Mouse (Mus musculus) ES-E14 (cell line): ENCODE measurements around the gene Madcam1. TPM values are rescaled to one million over a fixed set of nuclear protein-coding genes. Genes with fewer than 3 reads are reported as not detected.

Experiments
- DNase-seq: peaks from one replicate; pipeline ENCODE4 v3.0.0-alpha.2; 2013; ENCODE audit warnings: low read depth, low spot score
- H3K27ac ChIP-seq: 2 replicates; pipeline ENCODE4 v1.5.1; 2012; ENCODE audit warnings: low read depth, mild to moderate bottlenecking, low read length, moderate library complexity, mixed read lengths; ENCODE audit not compliant: poor library complexity, insufficient read depth, severe bottlenecking
- H3K36me3 ChIP-seq: 2 replicates; pipeline ENCODE4 v1.6.1; 2012; ENCODE audit warnings: mild to moderate bottlenecking, low read length, moderate library complexity, mixed read lengths; ENCODE audit not compliant: control insufficient read depth, poor library complexity, insufficient read depth, severe bottlenecking
- H3K4me1 ChIP-seq, 2 experiments: fragments of 150-350 bp in 1 of 2; sonication (generic) in 1 of 2; 2 replicates each; pipeline ENCODE4 v1.6.1; 2012; ENCODE audit warnings: low read length in 2 of 2, mild to moderate bottlenecking in 1 of 2, mixed read lengths in 1 of 2; ENCODE audit not compliant: control insufficient read depth in 2 of 2, insufficient read depth in 2 of 2, poor library complexity in 1 of 2
- H3K4me3 ChIP-seq, 2 experiments: fragments of 150-350 bp in 1 of 2; sonication (generic) in 1 of 2; 2 replicates each; pipeline ENCODE4 v1.5.1; 2012; ENCODE audit warnings: low read length in 2 of 2, low read depth in 1 of 2, mild to moderate bottlenecking in 1 of 2, mixed read lengths in 1 of 2; ENCODE audit not compliant: insufficient read depth in 1 of 2, poor library complexity in 1 of 2, severe bottlenecking in 1 of 2
- H3K9ac ChIP-seq: 2 replicates; pipeline ENCODE4 v1.6.1; 2012; ENCODE audit warnings: low read depth, mild to moderate bottlenecking, low read length, mixed read lengths; ENCODE audit not compliant: poor library complexity, insufficient read depth, severe bottlenecking
- H3K9me3 ChIP-seq: fragments of 150-350 bp; sonication (generic); 2 replicates; pipeline ENCODE4 v1.6.1; 2012; ENCODE audit warnings: low read depth, mild to moderate bottlenecking, low read length; ENCODE audit not compliant: control insufficient read depth, insufficient read depth
- CHD2 ChIP-seq: IDR thresholded peaks from 2 replicates; pipeline ENCODE4 v1.6.1; 2014; ENCODE audit warnings: mild to moderate bottlenecking, low read depth, low read length, inconsistent platforms
- HCFC1 ChIP-seq: IDR thresholded peaks from 2 replicates; pipeline ENCODE4 v1.6.1; 2012; ENCODE audit warnings: low read length, inconsistent platforms, borderline replicate concordance; ENCODE audit not compliant: insufficient read depth
- MAFK ChIP-seq: IDR thresholded peaks from 2 replicates; pipeline ENCODE4 v1.6.1; 2014; ENCODE audit warnings: mild to moderate bottlenecking, low read depth, low read length, inconsistent platforms; ENCODE audit not compliant: insufficient read depth
- ZC3H11A ChIP-seq: IDR thresholded peaks from 2 replicates; pipeline ENCODE4 v1.6.1; 2012; ENCODE audit warnings: low read depth, mild to moderate bottlenecking, inconsistent platforms, low read length, borderline replicate concordance
- ZNF384 ChIP-seq: IDR thresholded peaks from 2 replicates; pipeline ENCODE4 v1.6.1; 2012; ENCODE audit warnings: low read depth, low read length, inconsistent platforms
- in situ Hi-C, 2 experiments: fragments of 600-800 bp; cut with MboI; formaldehyde crosslinking; loops; one replicate each; pipeline ENCODE4 v1.15.1; 2025; ENCODE audit warnings: low sequenced_read_pairs in 2 of 2, inconsistent platforms in 1 of 2; ENCODE audit not compliant: unreplicated experiment in 2 of 2
- total RNA-seq: library from RNA; depleted of rRNA; stranded (reverse); fragments of 300-350 nt; gene quantifications from 2 replicates; pipeline ENCODE4 v1.2.3, GENCODE M21; 2012

Madcam1 gene
- total RNA-seq, 1 experiment: 2.7 TPM

DNA sequence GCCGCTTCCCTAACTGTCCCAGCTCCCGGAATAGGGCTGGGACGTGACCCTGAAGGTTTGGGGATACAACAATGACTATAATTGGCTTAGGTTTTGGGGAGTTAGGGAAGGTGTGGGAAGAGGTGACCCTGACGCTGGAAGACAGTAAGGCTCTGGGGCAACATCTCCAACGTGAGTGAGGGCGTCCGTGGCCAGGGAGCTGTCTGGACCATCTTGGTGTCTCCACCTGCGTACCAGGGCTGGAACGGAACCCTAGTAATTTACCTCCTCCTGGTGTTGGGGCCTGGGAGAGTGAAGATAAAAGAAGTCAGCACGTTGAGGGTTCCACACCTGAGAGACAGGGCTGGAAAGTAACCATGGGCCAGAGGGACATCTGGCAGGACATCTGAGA, 40.6 kb downstream of the Madcam1 start:
- TF ChIP-seq HCFC1 (no peak), ZNF384 (no peak), MAFK (no peak), ZC3H11A (no peak), CHD2 (no peak)
- Histone ChIP-seq H3K36me3 (peaks cover 26% of the 10 kb centered on the region), H3K27ac (no peak overlapping the region), H3K9ac (peak overlapping the region; percentile 93), H3K4me1 (peaks cover 9 to 23% of the 10 kb centered on the region in 2 experiments; a peak in 3 of 4 replicates), H3K4me3 (peak overlapping the region; percentile 84 to 98), H3K9me3 (no peaks in the 10 kb centered on the region)
- DNase-seq: no peak
- in situ Hi-C loops: no loop called here

DNA sequence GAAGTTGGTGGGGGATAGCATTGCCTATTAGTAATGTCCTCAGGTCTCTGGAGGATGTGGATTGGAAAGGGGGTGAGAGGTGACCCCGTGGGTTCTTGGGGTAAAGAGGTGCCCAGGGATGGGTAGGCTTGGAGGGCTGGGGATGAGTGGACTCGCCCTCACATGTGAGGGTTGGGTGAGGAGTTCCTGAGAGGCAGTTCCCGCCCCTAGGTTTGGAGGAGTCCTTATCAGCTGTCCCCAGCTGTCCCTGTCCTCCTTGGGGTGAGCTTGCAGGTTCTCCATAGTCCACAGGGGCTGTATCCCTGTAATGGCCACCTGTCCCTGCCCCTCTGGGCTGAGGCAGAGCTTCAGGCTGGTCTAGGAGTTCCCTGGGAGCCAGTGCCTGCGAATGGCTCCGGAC, 41.6 kb downstream of the Madcam1 start:
- H3K9me3 ChIP-seq: no peaks in the 10 kb centered on the region
- peak overlapping the region; percentile 44 for H3K9ac ChIP-seq
- H3K4me1 ChIP-seq: peaks cover 9 to 22% of the 10 kb centered on the region in 2 experiments; a peak in 3 of 4 replicates
- H3K4me3 ChIP-seq: peak overlapping the region; percentile 5 to 15; a peak in 1 of 4 replicates
- H3K36me3 ChIP-seq: peaks cover 35% of the 10 kb centered on the region
- no peak for TF ChIP-seq ZNF384
- no peak for TF ChIP-seq HCFC1
- no peak for TF ChIP-seq ZC3H11A
- no peak for TF ChIP-seq MAFK
- no peak for TF ChIP-seq CHD2
- DNase-seq: no peak
- in situ Hi-C loops: no loop called here
- H3K27ac ChIP-seq: no peak overlapping the region

DNA sequence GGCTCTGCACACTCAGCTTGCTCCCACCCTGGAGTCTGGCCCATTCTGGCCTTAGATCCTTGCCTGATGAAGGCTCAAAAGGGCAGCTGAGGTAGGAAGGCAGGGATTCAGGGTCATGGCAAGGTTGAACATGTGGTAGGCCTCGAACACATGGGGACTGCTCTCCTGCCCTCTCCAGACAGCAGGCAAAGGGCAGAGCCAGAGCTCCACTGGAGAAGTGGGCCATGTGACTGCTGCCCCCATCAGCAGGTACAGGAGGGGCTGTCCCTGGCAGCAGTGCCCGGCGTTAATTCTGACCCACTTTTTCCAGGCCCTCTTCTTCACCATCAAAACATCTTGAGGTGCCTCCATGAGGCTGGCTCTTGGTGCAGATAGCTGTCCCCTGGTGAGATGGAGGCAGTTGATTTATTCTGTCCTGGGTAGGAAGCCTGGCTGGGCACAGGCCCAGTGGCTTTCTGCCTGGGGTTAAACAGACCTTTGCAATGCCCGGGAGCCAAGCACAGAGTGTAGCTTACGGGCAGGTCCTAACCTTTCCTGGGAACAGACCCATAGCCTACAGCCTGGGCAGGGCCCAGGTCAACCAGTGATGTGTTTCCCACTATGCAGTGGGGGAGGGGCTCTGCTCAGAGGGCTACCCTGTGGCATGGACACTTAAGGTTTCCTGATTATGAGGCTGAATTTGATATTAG, 42.2 kb downstream of the Madcam1 start:
- H3K36me3 ChIP-seq: peaks cover 41% of the 10 kb centered on the region
- in situ Hi-C loops: no loop called here
- no peak overlapping the region for H3K27ac ChIP-seq
- H3K4me1 ChIP-seq: peaks cover 9 to 22% of the 10 kb centered on the region in 2 experiments; a peak in 3 of 4 replicates
- no peaks in the 10 kb centered on the region for H3K9me3 ChIP-seq
- H3K4me3 ChIP-seq: peak overlapping the region; percentile 15 to 20; a peak in 1 of 4 replicates
- no peak for TF ChIP-seq HCFC1
- TF ChIP-seq ZNF384: no peak
- TF ChIP-seq ZC3H11A: no peak
- no peak for TF ChIP-seq CHD2
- no peak for TF ChIP-seq MAFK
- H3K9ac ChIP-seq: peak overlapping the region; percentile 44
- DNase-seq: no peak

DNA sequence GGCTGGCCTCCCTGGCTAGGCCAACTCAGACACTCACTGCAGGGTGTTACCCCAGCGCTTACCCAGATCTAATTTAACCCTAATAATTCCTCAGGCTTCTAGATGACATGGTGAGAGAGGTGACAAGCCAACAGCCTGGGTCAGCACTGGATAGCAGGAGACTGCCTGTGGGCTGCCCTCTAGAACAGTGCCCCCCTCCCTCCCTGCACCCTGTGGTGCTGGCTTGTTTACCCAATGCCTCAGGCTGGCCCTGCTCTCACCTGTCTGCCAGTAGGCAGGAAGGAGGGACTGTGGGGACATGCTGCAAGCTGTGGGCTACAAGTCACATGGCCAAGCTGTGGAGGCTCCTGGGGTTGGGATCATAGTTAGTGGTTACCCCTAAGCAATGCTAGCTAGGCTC, 42.8 kb downstream of the Madcam1 start:
- TF ChIP-seq ZNF384: no peak
- TF ChIP-seq CHD2: no peak
- no peak for TF ChIP-seq ZC3H11A
- no peak for TF ChIP-seq HCFC1
- TF ChIP-seq MAFK: no peak
- in situ Hi-C loops: no loop called here
- Histone ChIP-seq H3K4me3 (peak overlapping the region; percentile 4 to 20; a peak in 1 of 4 replicates), H3K9ac (peak overlapping the region; percentile 24; the same call in 1 of the 2 replicates), H3K36me3 (peaks cover 45% of the 10 kb centered on the region), H3K9me3 (no peaks in the 10 kb centered on the region), H3K4me1 (peaks cover 9 to 22% of the 10 kb centered on the region in 2 experiments; a peak in 3 of 4 replicates), H3K27ac (peak overlapping the region; percentile 7; the same call in 1 of the 2 replicates)
- no peak for DNase-seq
